Mouse (Mus musculus): Measurements from ENCODE around the gene Ntn1.

Gene Ntn1

DNA sequence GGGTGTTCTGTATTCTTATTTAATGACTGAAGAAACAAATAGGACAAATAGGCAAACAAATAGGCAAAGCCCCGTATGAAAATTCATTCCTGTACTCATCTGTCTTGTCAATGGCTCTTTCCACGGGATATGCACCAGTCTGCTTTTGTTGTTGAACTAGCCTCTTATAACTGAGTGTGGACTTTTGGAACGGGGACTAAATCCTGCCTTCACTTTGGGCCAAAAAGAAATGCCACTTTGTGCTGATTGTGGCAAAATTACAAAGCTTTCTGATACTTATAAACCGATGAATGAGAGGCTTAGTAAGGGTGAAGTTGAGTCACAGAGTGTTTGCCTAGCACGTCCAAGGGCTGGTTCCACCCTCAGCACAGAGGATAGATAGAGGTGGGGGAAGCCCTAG, 53.1 kb downstream of the Ntn1 start:
- in situ Hi-C loops (cut with MboI; ENCODE audit: low pct_unique_long_range_greater_than_20kb in 1 of 2, low sequenced_read_pairs in 2 of 2, unreplicated experiment in 1 of 2) = no loop called here

DNA sequence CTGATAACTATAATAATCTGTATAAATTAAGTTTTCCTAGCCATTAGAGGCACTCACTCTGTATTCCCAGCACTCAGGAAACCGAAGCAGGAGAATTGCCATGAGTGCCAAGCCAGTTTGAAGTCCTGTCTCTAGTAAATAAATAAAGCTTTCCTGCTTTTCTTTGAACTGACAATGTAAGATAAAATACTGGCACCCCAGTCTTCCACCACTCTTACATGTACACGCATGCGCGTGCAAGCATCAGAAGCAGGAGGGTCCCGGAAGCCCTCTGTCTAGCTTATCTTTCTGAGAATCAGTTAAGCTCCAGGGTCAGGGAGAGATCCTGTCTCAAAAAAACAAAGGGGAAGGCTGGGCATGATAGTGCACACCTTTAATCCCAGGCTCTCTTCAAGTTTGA, 54.5 kb downstream of the Ntn1 start:
- in situ Hi-C loops (cut with MboI; ENCODE audit: low pct_unique_long_range_greater_than_20kb in 1 of 2, low sequenced_read_pairs in 2 of 2, unreplicated experiment in 1 of 2) = no loop called here

DNA sequence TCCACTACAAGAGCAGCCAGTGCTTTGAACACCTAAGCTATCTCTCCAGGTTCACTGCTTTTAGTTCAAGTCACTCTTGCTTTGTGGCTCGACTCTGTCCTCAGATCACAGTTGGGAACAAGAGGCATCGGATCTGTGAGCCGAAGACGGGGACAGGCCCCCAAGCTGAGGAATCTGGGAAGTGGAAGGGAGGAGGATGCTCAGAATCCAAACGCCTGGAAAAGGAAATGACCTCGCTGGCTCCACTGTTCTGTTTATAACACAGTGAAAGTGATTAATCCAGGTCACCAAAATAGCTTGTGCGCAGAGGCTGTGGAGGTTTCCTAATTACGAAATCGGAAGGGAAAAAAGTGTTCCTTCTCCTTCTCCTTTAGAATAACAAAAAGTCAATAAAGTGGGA, 56.4 kb downstream of the Ntn1 start:
- in situ Hi-C loops (cut with MboI; ENCODE audit: low pct_unique_long_range_greater_than_20kb in 1 of 2, low sequenced_read_pairs in 2 of 2, unreplicated experiment in 1 of 2) = no loop called here

DNA sequence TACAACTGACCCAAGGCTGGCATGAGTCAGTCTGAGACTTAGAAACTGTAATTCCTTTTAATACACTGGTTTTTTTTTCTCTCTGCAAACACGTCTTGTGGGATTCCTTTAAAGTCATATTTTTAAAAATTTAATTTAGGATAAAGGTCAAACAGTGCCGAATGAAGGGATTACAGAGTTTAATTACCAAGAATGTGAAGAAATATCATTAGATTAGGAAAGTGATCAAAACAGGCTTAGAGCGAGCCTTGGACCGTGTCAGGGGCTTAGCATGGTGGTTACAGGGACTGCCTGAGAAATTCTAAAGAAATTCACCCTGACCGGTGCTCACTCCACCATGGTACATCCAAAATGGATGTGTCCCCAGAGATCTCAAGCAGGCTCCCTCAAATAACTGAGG, 57.9 kb downstream of the Ntn1 start:
- in situ Hi-C loops (cut with MboI; ENCODE audit: low pct_unique_long_range_greater_than_20kb in 1 of 2, low sequenced_read_pairs in 2 of 2, unreplicated experiment in 1 of 2) = no loop called here

DNA sequence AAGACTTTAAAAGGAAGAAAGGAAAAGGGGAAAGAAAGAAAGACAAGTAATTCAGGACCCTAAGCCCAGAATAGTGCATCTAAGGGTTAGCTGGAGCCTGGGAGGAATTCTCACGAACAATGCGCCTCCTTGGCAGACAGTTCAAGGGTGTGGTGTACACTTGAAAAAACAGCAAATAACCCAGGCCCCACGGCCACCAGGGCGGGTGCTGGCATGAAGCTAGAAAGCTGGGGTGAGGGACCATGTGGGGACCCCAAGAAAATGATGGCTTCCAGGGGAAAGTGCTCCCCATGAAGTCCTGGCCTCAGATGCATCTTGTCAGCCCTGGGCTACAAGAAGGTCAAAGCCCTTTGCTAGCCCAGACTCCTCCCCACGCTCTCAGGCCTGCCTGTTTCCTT, 58.6 kb downstream of the Ntn1 start:
- in situ Hi-C loops (cut with MboI; ENCODE audit: low pct_unique_long_range_greater_than_20kb in 1 of 2, low sequenced_read_pairs in 2 of 2, unreplicated experiment in 1 of 2) = no loop called here

DNA sequence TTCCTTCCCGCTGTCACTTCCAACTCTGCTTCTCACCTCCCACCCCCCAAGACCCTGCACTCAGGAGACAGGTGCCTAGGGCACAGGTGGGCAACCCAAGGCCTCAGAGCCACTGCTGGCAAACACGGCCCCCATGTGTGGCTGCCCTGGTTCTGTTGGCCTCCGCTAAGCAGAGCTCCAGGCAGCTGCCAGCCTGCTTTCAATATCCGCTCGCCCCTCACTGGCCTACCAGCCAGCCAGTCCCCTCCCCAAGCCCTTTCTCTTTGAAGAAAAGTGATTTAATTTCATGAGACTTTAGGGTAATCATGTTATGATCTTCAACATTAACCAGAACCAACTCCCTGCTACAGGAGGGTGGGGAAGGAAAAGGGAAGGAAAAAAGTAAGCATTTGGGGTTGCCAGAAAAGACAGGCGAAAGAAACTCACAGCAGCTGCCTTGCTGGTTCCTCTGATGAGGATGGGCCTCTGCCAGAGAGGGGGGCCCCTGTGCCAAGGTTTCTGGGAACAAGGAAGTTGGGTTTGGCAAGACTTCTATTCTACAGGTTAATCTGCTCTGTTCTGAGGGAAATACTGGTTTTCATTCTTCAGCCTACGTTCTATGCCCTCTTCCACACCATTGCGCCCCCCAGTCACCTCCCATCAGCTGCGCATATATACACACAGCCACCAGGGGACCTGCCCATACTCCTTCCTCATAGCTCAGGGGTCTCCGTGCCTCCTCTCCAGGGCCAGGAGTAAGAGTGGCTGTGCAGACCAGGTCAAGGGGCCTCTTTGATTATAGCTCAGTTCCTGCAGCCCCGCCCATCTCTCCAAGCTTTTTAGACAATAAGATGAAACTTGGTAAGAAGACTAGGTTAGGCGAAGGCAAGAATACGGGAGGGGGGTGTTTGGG, 59.3 kb downstream of the Ntn1 start:
- in situ Hi-C loops (cut with MboI; ENCODE audit: low pct_unique_long_range_greater_than_20kb in 1 of 2, low sequenced_read_pairs in 2 of 2, unreplicated experiment in 1 of 2) = no loop called here

DNA sequence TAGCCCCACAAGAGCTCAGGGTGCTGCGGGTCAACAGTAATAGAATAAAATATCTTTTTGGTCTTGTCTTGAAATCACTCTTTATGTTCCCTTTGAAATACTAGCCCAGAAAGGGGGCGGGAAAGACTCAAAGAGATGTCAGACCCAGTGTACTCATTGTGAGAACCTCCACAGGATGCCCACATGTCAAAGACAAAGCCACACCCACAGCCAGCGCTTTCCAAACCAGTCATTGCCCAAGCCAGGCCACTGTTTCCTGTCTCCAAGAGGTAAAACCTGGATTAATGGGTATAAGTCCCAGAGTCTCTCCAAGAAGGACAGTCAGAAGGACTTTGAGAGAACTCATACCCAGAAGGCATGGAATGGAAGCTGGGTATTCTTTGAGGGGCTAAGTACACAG, 60.3 kb downstream of the Ntn1 start:
- in situ Hi-C loops (cut with MboI; ENCODE audit: low pct_unique_long_range_greater_than_20kb in 1 of 2, low sequenced_read_pairs in 2 of 2, unreplicated experiment in 1 of 2) = no loop called here

DNA sequence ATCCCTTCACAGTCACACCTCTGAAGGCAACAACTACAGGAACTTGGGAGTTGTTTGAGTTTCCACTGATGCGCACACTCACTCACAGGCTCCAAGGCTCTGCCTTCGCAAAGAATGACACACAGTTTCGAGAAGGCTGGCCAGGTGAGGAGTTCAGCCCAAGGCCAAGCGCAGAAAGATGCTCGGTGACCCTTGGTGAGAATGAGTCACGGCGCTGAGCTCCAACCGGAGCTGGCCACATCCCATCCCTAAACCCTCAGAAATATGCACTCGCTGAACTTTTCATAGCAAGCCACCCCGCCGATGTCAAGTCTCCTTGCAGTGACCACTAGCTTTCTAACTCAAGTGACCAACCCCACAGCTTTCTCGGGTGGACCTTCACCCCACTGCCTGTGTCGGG, 60.8 kb downstream of the Ntn1 start:
- in situ Hi-C loops (cut with MboI; ENCODE audit: low pct_unique_long_range_greater_than_20kb in 1 of 2, low sequenced_read_pairs in 2 of 2, unreplicated experiment in 1 of 2) = no loop called here

DNA sequence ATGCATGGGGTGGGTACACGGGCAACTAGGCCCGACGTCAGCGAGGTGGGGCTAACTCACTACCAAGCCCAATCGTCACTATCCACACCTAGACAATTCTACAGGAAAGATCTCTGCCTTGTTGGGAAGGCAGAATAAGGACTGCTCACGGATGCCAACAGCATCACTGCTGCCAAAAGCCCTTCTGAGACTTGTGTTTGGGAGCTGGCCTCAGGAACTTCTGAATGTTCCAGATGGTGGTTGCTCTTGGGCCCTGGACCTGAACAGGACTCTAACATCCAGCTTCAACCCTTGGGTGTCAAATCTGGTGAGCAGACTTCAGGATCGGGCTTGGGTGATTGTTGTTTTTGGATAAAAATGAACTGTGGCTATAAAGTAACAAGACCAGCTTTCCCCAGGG, 61.3 kb downstream of the Ntn1 start:
- in situ Hi-C loops (cut with MboI; ENCODE audit: low pct_unique_long_range_greater_than_20kb in 1 of 2, low sequenced_read_pairs in 2 of 2, unreplicated experiment in 1 of 2) = no loop called here

DNA sequence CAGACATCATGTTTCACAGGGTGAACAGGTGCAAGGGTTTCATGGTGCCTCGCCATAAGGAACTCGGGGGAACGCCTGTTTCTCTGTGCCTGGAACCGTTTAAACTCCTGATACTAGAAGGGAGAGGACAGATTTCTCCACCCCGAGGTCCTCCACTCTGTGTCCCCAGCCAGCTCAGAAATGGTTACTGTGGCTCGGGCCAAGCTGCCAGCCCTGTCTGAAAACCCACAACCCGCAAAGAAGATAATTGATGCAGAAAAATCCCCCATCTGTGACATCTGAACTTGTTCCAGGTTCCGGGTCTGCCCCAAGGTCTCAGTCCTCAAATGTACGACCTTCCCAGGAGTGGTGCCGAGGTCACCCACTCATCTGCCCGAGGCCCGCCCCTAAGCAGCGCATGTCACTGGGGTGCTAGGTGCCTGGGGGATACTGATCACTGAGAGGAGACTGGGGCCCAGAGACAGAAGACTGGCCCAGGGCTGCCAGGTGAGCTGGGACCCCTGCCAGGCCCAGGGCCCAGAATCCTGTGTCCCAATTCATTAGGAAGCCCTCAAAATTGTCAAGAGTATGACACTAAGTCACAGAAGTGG, 68.9 kb downstream of the Ntn1 start:
- in situ Hi-C loops (cut with MboI; ENCODE audit: low pct_unique_long_range_greater_than_20kb in 1 of 2, low sequenced_read_pairs in 2 of 2, unreplicated experiment in 1 of 2) = no loop called here

DNA sequence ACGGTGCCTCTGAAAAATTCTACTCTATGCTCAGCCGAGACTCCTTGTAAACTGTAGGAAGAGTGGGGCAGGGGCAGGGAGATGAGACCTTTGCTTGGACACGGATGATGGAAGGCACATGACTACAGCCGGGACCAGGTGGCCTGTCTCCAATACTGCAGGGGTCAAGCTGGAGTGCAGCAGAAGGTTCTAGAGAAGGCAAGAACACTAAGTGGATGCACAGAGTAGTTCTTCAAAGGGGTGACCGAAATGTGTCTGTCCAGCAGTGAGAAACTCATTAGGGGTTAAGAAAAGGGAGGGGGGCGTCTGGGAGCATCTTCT, 69.5 kb downstream of the Ntn1 start:
- in situ Hi-C loops (cut with MboI; ENCODE audit: low pct_unique_long_range_greater_than_20kb in 1 of 2, low sequenced_read_pairs in 2 of 2, unreplicated experiment in 1 of 2) = no loop called here

DNA sequence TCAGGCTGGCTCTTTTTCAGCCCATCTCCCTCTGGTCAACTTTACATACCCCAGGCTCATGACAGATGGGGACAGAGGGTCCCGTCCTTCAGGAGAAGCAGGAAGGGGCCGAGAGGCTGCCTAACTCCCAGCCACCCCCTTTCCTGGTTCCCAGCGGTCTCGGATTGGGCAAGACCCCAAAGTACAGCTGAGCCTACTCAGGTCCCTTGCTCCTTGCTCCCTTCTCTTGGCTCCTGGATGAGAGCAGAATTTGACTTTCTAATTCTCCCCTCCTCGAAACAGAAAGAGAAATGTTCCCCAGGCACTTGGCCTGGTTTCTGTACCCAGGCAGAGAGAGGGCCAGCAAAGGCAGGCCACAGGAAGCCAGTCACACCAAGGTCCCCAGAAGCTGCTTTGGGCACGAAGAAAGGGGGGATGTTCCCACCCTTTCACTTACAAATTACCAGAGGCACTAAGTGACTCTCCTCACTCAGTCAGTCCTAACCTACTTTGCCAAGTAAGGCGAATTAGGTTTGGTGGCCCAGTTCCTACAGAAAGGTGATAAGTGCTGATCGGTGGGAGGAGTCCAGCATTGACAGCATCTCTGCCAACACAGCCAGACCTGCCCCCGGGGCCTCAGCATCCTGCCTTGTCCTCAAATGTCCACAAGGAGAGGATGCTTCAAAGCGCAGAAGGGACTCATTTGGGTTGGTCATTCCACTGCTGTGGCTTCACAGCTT, 70.1 kb downstream of the Ntn1 start:
- in situ Hi-C loops (cut with MboI; ENCODE audit: low pct_unique_long_range_greater_than_20kb in 1 of 2, low sequenced_read_pairs in 2 of 2, unreplicated experiment in 1 of 2) = no loop called here

DNA sequence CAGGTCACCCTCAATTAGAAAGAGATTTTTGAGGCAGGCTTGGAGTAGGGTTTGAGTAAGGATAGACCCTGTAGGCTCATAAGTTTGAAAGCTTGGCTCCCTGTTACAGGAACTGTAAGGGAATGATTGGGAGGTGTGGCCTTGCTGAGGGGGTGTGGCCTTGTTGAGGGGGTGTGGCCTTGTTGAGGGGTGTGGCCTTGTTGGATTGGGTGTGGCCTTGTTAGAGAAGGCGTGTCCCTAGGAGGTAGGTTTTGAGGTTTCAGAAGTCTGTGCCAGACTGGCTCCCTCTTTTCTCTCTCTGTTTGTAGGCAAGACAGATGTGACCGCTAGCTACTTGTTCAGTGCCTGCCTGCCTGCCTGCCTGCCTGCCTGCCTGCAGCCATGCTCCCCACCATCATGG, 75.8 kb downstream of the Ntn1 start:
- in situ Hi-C loops (cut with MboI; ENCODE audit: low pct_unique_long_range_greater_than_20kb in 1 of 2, low sequenced_read_pairs in 2 of 2, unreplicated experiment in 1 of 2) = no loop called here

DNA sequence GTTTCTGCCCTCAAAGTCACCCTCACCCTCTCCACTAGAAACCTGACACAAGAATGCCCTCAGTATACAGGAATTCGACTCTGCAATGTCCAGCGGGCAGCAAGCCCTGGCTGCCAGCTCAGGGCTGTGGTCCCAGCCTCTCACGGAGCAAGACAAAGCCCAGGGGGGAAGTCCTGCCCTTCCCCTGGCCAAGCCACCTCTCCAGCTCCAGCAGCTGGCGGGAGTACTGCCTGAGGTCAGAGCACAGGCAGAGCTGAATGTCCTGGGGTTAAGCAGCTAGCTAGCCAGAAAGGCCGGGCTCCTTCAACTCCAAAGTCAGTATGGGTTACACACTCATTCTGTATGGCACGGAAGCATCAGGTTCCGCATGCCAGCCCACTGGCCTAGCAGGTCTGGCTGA, 79.2 kb downstream of the Ntn1 start:
- in situ Hi-C loops (cut with MboI; ENCODE audit: low pct_unique_long_range_greater_than_20kb in 1 of 2, low sequenced_read_pairs in 2 of 2, unreplicated experiment in 1 of 2) = no loop called here

DNA sequence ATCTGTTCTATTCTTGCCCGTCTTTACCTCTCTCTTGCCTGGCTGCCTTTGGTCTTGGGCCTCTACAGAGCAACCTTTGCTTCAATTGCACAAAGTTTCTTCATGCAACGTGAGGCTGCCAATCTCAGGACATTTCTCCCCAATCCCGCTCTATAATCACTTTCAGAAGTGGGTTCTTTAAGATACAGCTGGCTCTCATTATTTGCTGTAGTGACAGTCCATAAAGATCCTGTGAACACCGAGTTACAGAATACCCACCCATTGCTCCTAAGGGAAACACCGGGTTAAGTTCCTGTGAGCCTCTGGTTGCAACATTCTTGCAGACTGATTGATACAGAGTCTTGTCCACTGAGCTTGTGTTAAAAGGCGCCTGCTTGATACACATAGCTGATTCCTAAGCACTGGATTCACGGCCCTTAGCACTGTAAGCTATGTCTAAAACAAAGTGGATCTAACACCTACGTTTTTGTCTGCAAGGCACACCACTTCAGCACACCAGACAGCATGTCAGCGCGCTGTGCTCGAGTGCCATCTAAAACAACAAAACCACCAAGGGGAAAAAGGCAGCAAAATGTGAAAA, 85.0 kb downstream of the Ntn1 start:
- in situ Hi-C loops (cut with MboI; ENCODE audit: low pct_unique_long_range_greater_than_20kb in 1 of 2, low sequenced_read_pairs in 2 of 2, unreplicated experiment in 1 of 2) = no loop called here

DNA sequence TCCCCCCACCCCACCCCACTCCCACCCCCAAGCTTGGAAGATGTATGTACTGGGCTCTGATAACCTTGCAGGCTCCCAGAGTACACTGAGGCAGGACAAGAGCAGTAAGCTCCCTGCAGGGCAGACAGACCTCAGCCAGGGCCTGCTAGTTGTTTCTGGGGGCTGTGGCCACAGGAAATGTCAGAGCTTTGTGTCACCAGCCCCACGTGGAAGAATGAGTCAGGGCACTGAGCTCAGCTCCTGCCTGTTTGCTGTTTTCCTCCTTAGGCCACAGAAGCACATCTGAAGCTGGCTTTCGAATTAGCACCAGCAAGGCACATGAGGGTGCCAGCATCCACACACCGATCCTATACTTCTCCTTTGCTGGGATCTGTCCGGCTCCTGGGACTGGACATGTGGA, 86.8 kb downstream of the Ntn1 start:
- in situ Hi-C loops (cut with MboI; ENCODE audit: low pct_unique_long_range_greater_than_20kb in 1 of 2, low sequenced_read_pairs in 2 of 2, unreplicated experiment in 1 of 2) = no loop called here

DNA sequence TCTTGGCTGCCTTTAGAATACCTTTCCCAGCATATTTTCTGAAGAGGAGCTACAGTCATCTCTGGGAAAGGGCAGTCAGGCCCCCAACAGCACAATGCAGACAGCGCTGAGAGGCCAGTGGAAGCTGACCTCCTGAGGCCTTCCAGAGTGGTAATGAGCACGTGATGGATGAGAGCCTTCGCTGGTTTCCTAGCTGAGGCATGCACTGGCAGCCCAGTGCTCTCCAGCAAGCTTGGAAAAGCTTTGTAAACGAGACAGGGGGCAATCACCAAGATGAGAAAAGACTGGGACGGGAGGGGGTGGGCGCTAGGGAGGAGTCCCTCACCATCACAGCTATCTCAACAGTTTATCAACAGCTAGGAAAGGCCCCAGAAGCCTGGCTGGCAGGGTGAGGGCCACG, 87.6 kb downstream of the Ntn1 start:
- in situ Hi-C loops (cut with MboI; ENCODE audit: low pct_unique_long_range_greater_than_20kb in 1 of 2, low sequenced_read_pairs in 2 of 2, unreplicated experiment in 1 of 2) = no loop called here

DNA sequence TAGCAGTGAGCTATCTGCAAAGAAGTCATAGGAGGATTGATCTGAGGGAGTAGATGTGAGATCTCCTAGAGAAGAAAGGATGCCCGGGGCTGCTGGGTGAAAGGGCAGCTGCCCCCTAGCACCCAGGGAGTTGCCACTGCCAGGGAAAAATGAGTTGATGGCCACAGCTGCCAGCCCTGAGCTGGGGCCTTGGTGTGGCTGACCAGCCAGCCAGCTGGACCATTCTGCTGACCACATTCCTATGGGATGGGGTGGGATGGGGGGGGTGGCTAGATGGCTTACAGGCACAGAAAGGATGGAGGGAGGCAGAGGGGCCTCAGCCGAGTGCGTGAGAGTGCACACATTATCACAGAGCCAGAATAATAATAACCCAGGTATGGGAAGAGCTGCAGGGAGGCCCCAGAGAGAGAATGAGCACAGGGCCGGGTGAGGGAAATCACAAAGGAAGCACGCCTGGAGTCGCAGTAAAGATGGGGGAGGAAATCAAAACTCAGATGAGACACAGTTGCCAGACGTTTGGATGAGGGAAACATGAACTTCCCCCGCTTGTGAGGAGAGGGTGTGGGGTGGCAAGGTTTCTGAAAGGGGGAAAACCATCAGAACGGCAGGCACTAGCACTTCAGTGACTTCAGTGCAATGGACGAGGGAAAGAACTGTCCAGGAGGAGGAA, 91.6 kb downstream of the Ntn1 start:
- in situ Hi-C loops (cut with MboI; ENCODE audit: low pct_unique_long_range_greater_than_20kb in 1 of 2, low sequenced_read_pairs in 2 of 2, unreplicated experiment in 1 of 2) = no loop called here

DNA sequence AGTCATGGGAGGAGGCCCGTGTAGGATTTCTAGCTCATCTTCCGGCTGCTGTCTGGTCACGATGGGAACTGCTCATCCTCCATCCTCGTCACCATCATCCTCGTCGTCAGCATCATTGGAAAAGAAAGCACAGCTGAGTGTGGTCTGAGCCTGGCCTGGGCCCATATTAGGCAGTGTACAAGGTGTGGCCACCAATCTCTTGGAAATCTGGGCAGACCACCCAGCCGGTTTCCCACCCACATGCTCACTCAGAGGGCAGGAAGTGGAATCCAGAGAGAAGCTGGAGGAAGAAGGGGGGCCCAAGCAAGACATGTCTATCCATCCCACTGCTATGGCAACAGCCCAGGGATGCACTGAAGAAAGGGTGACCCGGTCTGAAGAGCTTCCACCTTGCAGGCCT, 94.6 kb downstream of the Ntn1 start:
- in situ Hi-C loops (cut with MboI; ENCODE audit: low pct_unique_long_range_greater_than_20kb in 1 of 2, low sequenced_read_pairs in 2 of 2, unreplicated experiment in 1 of 2) = no loop called here

Measured in mouse embryonic stem cell (cell line).